Mouse (Mus musculus): ENCODE results near the gene Pias1.
A peak's percentile ranks its signal among the peaks of the same experiment; 100 is the strongest.
"Not testable (repeated sequence)": the region's sequence is repeated elsewhere in the genome, so short reads cannot be mapped to it uniquely, and the experiment has no call there.

The Pias1 gene

DNA sequence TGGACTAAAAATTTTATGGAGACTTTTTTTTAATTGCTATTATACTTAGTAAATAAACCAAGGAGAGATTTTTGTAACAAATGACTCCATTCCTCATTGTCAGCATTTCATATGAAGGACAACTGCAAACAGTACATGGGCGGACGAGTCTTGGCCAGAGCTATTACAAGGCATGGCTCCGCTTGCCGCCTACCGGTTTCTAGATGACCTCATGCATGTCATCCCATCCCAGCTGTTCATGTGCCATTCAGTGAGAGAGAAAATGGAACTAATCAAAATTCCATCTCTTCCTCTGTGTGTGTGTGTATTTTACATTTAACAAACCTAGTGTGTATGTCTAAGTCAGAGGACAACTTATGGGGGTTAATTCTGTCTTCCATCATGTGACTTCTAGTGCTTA, 51.9 kb downstream of the Pias1 start:
- no peak for DNase-seq

DNA sequence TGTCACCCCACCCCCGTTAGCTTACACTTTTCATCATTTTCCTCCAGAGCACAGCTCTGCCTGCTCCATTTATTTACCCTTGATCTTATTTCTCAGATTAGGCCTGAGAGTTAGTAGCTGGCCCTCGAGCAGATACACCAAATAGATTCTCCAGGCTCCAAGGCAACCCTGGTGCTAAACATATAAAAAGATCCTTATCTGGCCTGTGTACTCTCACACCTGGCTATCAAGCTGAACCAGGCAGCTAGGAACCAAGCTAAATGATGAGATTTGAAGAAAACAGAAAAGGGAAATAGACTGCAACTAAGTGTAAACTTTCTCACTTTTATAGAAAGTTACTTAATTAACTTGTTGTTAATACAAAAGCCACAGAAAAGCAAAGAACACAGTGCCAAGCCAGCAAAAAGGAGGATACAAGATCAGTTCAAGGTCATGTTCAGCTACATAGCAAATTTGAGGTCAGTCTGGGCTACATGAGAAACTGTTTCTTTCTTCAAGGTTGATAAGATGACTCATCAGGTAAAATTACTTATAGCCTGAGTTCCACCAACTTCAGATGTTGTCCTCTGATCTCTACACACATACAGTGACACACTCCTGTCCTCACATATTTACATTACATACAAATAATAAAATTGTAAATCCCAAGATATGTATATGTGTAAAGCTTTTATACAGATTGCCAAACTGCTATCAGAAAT, 52.9 kb downstream of the Pias1 start:
- DNase-seq: no peak

DNA sequence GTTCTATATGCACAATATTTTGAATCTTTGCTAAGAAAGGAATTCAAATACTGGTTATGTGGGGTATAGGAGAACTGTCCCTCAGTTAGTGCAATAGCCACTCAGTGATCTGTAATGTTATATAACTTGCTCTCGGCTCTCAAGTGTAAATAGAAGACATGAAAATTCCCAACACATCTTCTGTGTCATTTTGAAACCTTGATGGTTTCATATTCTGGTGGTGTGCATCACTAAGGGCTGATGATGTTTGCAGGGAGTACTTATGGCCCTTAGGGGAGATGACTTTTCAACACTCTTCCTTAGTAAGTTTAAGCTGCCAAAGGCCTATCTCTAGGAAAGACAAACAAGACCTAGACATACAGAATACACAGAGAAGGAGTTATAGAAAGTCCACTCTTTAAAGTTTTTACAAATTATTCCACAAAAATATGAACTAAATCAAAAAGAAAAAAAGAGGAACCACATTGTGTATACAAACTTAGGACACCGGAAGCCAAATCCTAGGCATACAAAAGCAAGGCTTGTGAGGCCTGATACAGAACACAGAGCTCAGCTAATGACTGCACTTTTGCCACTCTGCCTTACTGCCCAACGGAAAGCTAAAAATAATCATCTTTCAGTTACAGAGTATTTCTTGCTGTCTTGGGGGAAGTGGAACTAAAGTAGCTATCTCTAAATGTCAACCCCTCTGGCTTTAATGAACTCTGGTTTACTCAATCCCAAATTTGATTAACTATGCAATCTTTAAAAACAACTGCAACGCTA, 55.0 kb downstream of the Pias1 start:
- no peak for DNase-seq

DNA sequence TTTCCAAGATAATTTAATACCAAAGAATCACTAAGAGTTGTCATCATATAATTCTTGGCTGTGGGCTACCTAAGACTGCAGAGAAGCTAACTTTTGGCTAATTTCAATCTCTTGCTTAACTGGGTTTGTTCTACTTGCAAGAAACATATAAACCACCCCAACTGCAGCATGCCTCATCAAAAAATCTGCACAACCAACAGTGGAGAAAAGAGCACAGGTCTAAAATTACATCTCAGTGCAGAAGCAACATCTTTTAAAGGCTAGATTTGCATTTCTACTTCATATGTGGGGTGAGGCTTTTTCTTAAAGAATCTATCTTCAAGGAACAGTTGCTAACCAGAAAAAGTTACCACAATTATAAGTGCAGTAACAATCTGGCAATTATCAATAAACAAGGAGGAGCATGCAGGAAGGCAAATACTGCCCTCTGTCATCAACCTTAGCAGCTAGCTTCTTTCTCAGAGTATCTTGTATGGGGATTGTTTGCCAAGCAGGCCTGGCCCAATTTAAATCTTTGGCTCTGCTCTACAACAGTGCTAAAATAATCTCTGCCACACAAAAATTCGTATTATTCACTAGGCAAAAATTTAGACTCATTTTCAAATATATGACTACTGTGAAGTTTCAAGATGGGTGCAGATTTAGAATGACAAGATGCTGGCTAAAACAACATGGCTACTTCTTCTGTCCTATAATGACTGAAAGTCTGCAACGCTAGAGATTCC, 62.7 kb downstream of the Pias1 start:
- DNase-seq: no peak

DNA sequence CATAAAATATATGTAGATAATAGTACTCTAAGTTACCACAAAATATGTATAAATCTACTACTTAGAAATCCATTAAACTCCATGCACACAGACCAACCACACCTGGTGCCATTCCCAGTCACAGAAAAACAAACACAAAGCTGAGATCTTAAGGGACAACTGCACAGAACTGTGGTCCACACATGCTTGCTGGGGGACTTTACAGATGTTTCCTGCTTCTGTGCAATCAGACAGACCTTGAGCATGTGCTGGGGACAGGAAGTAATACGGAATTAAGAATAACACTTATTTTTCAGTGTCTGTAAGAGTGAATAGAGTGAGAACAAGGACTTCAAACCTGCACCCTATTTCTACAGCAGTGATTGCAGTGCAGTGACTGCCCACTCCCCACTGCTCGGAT, 66.8 kb downstream of the Pias1 start:
- DNase-seq: no peak

DNA sequence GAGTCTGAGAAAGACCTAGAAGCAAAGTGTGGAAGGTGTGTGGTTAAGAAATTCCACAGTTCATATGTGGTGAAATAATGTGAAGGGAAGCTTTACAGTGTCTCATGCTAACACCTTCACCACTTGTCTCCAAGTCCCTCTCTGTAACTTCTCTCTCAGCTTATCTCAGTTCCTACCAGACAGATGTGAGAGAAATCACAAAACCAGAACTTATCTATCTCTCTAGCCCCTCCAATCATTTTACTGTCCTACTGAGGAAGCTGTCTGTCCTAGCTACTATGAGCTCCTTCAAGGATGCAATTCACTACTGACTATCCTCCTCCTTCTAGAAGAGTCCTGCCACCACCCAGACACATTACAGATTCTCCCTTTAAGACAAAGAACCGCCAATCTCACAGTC, 70.7 kb downstream of the Pias1 start:
- no peak for DNase-seq

DNA sequence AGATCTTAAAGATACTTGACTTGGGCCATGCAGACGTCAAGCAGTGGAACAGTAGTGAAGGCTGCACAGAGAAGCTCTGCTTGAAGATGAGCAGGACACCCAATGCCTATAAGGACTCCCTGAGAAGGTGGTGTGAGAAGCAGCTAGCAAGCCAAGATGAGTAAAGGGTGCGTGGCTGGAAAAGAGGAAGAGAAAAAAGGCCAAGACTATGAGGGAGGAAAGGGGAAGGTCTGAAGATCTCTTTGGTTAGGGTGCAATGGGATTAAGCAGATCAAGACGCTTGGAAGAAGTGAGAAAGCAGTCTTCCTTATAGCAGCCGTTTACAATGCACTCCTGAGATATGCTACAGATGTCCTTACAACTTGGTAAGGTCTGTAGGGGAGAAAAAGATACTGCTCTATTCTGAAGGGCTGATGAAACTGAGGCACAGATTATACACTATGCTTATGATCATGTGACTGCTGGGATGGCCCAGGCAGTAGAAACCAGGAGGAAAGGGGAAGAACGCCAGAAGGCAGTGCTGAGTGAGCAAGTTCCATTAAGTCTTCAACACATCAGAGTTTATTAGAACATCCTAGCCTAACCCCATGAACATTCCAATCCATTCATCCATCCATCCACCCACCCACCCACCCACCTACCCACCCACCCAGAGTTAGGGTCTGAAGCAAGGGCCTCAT, 74.2 kb downstream of the Pias1 start:
- DNase-seq: no peak

DNA sequence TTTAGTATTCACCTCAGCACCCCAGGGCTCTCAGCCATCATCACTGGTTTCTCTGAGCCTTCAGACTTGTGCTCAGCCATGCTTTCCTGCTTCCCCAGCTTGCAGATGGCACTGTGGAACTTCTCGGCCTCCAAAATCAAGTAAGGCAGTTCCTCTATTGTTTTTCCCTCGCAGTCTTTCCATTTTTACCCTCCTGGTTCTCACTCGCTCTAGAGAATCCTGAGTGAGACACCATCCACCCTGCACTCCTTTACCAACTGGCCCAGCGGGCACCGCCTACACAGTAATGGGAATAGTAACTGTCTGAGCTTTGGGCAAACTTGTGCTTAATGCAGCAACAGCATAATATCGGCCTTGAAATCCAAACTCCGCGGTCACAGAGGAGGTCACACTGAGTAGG, 82.7 kb downstream of the Pias1 start:
- no peak for DNase-seq

DNA sequence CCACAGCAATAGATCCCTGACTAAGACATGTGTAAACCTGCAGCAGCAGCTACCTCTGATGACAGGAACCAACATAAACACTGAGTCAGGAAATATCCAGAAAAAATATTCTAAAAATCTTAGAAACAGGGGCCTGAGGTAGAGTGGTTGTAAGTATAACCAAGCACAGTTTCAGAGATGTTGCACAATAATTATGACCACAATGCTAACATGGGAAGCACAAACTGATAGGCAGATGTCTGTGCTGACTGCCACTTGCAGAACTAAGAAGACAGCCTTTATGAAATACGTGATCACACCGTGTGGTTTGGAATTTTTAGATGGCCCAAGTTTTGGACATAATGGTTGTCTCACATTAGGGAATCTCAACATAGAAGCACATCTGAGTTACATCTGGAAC, 83.9 kb downstream of the Pias1 start:
- no peak for DNase-seq

DNA sequence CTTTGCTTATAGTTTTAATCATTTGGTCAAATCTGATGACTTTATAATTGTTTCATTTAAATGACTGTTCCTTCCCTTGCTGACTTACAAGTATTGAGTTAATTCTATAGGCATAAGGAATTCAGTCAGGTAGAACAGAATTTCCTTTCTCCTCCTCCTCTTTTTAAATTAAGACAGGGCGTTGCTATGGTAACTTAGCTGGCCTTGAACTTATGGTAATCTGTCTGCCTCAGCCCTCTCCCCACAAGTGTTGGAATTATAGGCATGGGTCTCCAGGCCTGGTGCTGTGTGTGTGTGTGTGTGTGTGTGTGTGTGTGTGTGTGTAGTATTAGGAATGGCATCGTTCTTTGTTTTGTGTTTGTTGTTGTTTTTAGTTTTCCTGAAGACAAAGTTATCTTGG, 86.0 kb downstream of the Pias1 start:
- no peak for DNase-seq

DNA sequence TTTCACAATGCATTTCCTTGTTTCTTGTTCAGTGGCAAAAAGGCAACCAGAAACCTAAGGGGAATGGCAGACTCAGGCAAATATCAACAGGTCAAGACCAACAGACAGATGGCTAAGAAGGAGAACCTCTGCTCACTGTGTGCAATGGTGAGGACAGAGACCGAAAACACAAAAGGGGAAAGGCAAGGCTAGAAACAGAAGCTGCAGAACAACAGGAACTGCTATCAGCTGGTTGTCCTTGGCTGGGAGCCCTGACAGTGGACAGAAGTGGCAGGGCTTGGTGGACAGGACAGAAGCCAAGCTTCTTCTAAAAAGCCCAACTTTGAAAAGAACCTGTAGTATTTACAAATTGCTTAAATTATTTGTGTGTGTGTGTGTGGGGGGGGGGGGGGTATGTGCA, 93.2 kb downstream of the Pias1 start:
- DNase-seq: peak; percentile 64

DNA sequence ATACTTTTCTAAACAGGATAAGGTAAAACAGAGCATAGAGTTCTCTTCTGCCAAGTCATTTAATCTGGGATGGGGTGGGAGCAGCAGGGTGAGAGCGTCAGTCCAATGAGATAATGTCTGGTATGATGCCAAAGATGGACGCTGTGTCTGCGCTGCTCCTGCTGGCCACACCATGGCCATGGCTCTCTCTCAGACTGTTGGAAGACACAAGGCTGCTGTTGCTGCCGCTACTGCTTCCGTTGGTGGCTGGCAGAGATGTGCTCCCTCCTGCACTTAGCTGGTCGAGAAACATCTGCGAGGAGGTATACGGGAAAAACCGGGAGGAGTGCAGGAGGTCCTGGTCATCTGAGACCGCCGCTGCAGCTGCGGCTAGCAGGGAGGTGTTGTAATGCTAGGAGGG, 105.9 kb downstream of the Pias1 start:
- DNase-seq: peak; percentile 36

DNA sequence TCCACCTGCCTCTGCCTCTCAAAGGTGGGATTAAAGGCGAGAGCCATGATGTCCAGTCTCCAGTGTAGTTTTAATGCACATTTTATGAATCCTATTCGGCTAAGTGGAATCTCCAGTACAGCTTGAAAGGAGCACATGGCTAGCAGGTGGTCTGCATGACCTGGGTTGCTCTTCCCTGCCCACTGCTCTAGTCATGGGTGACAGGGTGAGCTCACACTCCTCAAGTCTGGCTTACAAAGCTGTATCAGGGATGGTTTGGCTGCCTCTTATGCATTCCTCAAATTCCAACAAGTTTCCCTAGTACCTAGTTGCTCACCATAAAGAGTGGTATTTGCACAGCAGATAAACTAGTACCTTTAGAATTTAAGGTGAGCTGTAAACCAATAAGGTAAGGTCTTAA, 109.9 kb downstream of the Pias1 start:
- no peak for DNase-seq

DNA sequence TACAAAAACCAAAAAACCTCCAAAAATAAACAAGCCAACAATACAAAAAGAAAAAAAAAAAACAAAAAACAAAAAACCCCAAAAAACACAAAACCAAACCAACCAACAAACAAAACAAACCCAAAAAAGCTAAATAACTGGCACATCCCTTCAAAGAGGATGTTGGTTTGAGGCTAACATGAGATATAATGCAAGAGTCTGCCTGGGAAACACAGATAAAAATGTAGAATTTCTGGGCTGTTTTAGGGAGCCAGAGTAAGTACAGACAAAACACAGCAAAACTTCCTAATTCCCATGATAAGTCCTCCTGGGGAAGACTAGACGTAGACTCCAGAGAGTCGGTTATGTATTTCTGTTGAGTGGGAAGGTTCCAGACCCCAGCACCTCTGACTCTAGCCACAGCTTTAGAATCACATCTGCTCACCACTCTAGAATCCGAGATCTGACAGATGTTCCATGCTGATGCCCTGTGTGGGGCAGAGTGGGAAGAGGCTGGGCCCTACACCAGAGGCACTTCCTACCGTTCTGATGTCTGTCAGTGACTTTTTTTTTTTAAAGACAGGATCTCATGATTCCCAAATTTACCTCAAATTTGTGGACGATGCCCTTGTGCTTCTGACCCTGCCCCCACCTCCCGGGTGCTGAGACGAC, 110.6 kb downstream of the Pias1 start:
- DNase-seq: no peak

DNA sequence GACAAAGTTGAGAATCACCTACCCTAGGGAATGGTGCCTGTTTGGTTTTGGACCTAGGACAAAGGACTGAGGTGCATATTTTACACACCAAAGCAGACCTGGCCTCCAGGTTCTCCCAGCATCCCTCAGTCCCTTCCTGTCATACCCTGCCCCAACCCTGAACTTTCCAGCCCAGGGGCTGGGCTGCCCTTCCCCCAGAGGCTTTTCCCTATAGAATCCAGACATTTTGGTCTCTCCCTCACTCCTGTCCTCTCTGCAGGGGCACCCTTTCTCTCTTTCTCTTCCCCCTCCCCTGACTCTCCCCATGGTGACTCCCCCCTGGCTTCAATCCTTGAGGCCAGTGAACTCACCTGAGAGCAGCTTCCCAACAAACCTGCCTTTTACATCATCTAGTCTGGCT, 117.0 kb downstream of the Pias1 start:
- no peak for DNase-seq

DNA sequence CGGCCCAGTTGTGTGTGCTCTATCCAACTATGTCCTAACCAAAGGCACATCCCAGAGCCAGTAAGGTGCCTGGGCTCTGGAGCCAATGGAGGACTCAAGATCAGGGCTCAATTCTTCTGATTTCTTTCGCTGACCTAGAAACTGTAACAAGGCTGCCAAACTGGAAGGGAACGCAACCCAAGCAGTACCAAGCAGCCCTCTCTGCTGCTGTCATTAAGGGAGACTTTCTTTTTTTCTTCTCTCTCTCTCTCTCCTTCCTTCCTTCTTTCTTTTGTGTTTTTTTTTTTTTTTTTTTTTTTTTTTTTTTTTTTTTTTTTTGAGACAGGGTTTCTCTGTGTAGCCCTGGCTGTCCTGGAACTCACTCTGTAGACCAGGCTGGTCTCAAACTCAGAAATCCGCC, 118.5 kb downstream of the Pias1 start:
- not testable (repeated sequence) for DNase-seq

DNA sequence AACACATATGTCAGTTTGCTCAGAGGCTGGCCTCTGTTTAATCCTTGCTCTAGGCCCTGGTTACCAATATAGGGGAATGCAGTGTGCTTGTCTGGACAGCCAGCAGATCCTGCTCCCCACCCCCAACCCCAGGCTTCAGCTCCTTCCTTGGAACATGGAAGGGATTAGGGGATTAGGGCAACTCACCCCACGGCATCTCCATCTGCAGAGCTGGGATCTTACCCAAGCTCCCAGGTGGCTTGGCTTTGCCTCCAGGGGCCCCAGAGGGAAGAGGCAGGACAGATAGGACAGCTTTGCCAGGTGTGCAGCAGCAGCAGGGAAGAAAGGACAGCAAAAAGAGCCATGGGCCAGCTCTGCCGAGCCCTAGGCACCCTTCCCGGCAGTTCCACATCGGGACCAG, 126.9 kb downstream of the Pias1 start:
- no peak for DNase-seq

DNA sequence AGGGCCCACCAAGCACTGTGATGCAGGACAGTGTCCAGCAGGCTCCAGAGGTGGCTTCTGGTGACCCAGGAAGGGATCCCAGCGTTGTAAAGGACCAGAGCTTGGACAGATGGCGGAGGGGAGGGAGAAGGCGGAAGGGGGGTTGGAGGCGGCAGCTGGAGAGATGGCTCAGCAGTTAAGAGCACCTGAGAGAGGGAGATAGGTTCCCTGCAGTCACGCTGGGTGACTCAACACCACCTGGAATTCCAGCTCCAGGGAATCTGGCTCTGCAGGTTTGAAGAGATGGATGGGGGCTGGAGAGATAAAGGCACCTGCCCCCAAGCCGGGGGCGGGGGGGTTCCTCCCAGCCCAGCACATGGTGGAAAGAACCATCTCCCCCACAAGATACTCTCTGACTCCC, 127.6 kb downstream of the Pias1 start:
- DNase-seq: not testable (repeated sequence)

DNA sequence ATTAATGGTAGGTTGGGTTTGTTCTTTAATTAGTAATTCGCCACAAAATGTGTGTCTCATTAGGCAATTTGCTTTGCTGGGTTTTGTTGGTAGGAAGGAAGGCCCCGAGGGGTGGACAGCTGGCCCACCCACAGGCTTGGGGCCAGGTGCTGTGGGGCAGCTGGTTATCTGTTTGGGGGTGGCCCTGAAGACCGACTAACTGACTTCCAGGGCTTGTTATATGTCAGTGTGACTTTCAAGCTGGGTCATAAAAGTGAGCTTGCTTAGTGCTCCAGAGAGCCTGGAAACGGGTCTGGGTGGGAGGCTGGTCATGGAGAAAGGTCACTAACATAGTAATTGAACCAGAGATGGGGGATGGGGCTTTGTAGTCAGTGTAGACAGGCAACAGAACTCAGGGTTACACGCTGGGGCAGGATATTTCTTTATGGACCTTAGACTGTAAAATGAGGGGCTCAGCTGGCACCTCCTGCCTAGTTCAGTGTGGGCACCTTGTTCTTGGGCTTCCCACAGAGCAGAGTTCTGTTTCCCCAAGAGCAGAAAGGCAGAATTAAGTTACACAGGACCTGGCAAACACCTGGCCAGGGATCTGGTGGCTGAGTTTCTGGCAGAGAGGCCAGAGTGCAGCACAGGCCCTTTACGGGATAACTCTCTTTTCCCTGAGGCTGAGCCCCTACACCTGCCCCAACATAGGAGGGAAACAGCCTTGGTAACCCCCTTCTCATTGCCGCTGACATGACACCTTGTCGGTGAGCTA, 129.3 kb downstream of the Pias1 start:
- peak; percentile 30 for DNase-seq

DNA sequence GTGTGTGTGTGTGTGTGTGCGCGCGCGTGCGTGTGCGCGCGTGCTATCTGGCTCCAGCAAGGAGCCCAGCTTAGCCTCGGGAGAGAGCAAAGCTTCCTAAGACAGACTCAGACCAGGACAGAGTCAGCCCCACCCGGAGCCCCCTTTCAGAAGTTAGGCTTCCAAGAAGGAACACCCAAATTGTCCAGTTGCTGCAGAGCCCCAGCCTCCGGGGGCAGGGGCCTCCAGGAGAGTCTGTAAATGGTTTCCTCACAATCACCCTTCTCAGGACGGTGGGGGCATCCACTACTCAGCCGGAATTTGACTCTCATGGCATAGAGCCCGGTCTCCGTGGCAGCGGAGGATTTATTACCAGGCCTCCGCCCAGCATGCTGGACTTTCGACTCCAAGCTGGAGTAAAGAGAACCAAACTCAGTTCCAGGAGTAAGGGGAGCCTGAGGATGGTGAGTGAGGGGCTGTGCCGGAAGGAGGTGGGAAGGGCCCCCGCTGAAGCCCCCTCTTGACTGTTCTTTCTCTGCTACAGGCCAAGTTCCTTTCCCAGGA, 129.9 kb downstream of the Pias1 start, which contains the start of gene Calml4:
Calml4 (plus strand) TSS at position 362 of the 543 bp plus-strand sequence.
- DNase-seq: peak; percentile 94

DNA sequence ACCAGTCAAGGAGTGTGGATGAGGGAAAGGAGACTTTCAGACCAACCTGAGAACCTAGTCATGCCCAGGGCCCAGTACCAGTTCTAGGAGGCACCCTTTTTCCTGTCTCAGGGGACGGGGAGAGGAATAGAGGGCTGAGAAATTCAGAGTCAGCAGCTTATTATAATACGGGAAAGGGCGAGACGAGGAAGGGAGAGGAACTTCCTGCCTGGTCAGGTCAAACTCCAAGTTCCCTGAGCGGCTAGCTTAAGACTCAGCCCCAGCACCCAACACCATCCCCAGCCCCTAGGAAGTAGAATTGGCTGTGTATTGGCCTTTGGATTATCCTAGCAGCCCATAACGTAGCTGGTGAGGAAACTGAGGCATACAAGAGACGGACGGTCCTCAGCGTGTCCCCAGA, 130.5 kb downstream of the Pias1 start:
- DNase-seq: peak; percentile 71

DNA sequence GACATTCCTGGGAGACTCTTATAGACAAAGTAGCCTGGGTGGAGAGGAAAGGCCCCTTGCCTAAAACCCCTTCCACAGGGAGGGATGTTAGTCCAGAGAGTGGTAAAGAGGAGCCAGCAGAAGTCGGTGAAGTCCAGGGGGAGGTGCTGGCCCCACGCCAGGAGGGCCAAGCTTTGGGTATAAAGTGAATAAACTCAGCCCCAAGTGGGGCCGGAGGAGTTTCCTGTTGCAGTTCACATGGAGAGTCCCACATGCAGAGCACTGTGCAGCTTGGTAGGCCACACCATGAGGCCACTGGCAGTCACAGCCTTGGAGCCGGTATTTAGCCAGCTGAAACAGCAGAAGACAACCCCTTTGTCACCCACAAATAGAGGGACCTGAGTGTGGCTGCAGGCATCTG, 133.2 kb downstream of the Pias1 start:
- DNase-seq: peak; percentile 73

All from kidney, postnatal 10 days (tissue).